Mouse (Mus musculus): ENCODE measurements at regions not wholly inside any gene's neighbourhood (a gene's known extent, or its start where the extent isn't known, plus 50 kb on each side); places are given as distances from the start of the nearest gene placed in this dataset.

GRCm38 (mm10) chr10:37617708-37618300 lies 479.1 kb upstream of the Marcks start:
- DNase-seq = peak; percentile 84 to 86
- intact Hi-C loops (cut with DNase I) = loop anchor here (5.0 kb wide), 1 partner anchor 481 kb away; the partner anchor contains the start of gene Marcks

GRCm38 (mm10) chr10:37615926-37616691 lies 477.4 kb upstream of the Marcks start:
- DNase-seq = no peak
- intact Hi-C loops (cut with DNase I) = loop anchor here (5.0 kb wide), 1 partner anchor 479 kb away; the partner anchor contains the start of gene Marcks

GRCm38 (mm10) chr10:37613936-37614335 lies 475.2 kb upstream of the Marcks start:
- no peak for DNase-seq
- intact Hi-C loops (cut with DNase I) = no loop called here

- peak; percentile 13 to 22 for DNase-seq
Observed at GRCm38 (mm10) chr10:37603529-37603928, 464.8 kb upstream of the Marcks start.

DNA sequence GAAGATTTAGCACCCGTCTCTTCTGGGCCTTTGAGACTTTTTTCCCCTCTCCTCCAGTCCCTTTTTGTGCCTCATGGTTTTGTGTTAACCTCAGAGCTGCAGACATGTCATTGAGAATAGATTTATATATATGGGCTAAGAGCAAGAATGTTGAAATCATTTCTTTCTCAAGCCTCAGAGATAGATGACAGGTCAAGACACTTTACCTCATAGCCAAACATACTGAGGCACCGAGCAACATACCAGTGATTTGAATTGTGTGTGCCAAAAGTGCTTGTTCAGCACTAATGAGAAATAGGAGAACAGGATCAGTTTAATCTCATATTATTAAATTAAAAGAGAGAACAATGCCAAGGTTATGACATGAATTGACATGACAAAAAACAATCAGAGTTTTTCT lies 464.2 kb upstream of the Marcks start:
- no peak for DNase-seq
- intact Hi-C loops (cut with DNase I) = no loop called here

More at GRCm38 (mm10) chr10:37603529-37603928, 464.8 kb upstream of the Marcks start:
- intact Hi-C loops (cut with DNase I) = no loop called here

DNA sequence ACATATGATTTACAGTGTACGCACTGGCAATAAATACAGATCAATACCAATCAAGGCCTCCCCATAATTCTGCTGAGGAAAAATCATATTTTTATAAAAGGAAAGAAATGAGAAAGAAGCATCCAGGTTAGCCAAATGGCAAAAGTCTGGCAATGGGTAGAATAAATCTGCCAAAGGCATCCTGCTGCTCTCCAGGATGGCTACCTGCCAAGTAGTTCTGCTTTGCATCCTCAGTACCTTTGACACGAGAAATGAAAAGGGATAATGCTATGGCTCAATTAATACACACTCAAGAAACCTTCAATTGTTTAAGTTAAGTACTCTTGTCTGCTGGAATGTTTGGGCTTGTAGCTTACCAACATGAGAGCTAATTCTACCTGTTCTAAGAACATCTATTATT lies 451.2 kb upstream of the Marcks start:
- intact Hi-C loops (cut with DNase I) = no loop called here
- no peak for DNase-seq

GRCm38 (mm10) chr10:37589009-37589408 lies 450.3 kb upstream of the Marcks start:
- DNase-seq = no peak
- intact Hi-C loops (cut with DNase I) = no loop called here

- no peak for DNase-seq
- intact Hi-C loops (cut with DNase I) = no loop called here
Observed at GRCm38 (mm10) chr10:37571171-37571570, 432.5 kb upstream of the Marcks start.

DNA sequence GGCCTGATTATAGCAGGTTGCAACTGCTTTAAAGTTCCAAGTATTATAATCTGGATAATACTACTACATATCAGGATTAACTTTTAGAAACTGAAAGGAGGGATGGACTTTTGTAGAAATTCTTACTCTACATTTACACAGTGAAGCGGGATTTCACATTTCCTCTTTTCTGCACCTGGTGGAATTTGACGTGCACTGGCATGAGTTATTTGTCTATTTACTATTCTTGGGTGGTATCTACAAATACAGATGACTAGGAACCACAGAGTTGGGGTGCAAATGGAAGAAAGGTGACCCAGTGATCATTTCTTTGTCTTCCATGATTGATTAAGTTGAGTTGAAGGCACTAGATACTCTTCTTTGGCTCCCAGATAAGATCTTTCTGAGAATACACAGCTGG lies 423.0 kb upstream of the Marcks start:
- intact Hi-C loops (cut with DNase I) = no loop called here
- DNase-seq = no peak

DNA sequence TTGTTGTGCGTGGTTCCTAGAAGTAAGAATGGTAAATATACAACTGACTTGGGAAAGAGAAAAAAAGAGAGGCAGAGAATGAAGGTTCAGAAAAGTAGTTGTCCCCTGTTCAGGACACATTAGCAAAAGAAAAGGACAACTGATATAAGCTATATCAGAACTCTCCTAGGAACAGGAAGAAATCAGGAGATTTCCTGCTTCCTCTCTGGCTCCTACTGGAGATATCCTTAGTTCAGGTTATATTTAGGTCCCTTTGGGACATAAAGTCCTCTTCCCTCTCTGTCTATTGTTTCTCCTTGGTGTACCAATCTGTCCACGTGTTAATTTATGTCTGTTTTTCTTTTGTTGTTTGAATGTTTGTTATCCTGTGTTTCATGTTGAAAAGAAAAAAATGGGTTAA lies 410.7 kb upstream of the Marcks start:
- DNase-seq = no peak
- intact Hi-C loops (cut with DNase I) = no loop called here

- no peak for DNase-seq
- intact Hi-C loops (cut with DNase I) = no loop called here
Observed at GRCm38 (mm10) chr10:37540703-37541102, 402.0 kb upstream of the Marcks start.

- DNase-seq = no peak
- intact Hi-C loops (cut with DNase I) = no loop called here
Observed at GRCm38 (mm10) chr10:37505966-37506615, 367.4 kb upstream of the Marcks start.

- no peak for DNase-seq
Observed at GRCm38 (mm10) chr10:37504468-37504867, 365.7 kb upstream of the Marcks start.

GRCm38 (mm10) chr10:37502505-37502904 lies 363.8 kb upstream of the Marcks start:
- DNase-seq = no peak
- intact Hi-C loops (cut with DNase I) = no loop called here

More at GRCm38 (mm10) chr10:37504468-37504867, 365.7 kb upstream of the Marcks start:
- intact Hi-C loops (cut with DNase I) = no loop called here

- DNase-seq = no peak
Observed at GRCm38 (mm10) chr10:37501043-37501442, 362.3 kb upstream of the Marcks start.

DNA sequence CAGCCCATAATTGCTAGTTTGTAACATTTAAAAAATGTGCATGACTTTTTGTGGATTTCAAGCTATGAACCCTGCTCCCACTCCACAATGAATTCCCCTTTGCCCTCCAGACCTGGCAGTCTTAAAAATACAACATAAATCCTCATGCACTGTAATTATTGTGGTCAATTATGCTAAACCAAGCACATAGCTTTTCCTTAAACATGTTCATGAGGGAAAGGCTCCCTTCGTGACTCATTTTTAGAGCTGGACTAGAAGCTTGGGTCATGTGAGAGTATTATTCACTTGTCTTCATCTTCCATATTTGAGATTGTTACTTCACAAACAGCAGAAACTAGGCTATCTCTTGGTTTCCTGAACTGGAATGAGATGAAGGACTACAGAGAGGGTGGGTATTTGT lies 356.7 kb upstream of the Marcks start:
- DNase-seq = no peak
- intact Hi-C loops (cut with DNase I) = no loop called here

More at GRCm38 (mm10) chr10:37501043-37501442, 362.3 kb upstream of the Marcks start:
- intact Hi-C loops (cut with DNase I) = no loop called here

GRCm38 (mm10) chr10:37494552-37495166 lies 355.9 kb upstream of the Marcks start:
- no peak for DNase-seq
- intact Hi-C loops (cut with DNase I) = no loop called here

DNA sequence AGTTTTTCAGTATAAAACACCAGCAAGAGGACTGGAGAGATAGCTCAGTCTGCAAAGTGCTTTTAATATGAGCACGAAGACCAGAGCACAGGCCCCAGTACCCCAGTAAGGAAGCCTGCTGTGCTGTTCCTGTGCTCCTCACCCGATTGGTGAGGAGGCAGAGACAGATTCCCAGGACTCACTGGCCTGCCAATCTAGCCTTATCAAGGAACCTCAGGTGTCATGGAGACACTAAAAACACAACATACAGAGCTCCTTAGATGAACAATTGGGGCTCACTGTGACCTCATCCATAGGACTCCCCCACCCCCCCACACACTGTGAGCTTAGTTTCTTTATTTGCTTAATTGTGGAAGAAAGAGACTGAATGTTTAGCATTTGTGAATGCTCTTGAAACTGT lies 355.4 kb upstream of the Marcks start:
- no peak for DNase-seq
- intact Hi-C loops (cut with DNase I) = no loop called here

DNA sequence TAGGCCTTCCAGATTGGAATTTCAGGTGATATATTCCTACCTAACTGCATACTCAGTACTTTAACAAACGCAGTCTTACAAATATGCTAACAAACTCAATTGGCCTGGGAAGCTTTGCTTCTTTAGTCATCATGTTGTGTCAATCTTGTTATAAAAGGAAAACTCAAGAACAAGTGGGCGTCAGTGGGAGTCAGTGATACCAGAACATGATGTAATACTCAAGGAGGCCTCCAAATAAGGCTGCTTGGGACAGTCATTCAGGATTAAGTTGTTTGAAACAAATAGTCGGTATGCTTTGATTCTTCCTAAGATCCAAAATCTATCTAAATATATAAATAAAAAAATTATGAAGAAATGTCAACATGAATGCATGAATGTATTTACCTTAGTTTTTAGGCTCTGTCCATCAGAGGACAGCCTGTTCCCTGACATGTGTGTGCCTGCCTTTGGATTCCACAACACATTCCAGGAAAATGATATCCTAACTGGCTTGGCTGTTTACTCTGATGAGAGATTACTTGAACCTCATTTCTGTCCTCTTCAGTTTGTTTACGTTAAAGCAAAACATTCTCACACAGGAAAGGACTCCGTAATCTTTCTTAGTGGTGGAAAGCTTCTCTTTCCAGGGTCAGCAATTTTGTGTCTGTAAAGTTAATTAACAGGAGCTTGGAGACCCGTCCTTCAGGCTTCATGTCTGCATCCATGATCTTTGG lies 345.7 kb upstream of the Marcks start:
- intact Hi-C loops (cut with DNase I) = no loop called here
- DNase-seq = peak in 1 of 2 experiments; percentile 11

GRCm38 (mm10) chr10:37483521-37483920 lies 344.8 kb upstream of the Marcks start:
- peak; percentile 49 to 51 for DNase-seq
- intact Hi-C loops (cut with DNase I) = no loop called here

- intact Hi-C loops (cut with DNase I) = no loop called here
Observed at GRCm38 (mm10) chr10:37481879-37482278, 343.2 kb upstream of the Marcks start.

More at GRCm38 (mm10) chr10:37481879-37482278, 343.2 kb upstream of the Marcks start:
- no peak for DNase-seq
